Mouse (Mus musculus) midbrain, postnatal 0 days (tissue): ENCODE measurements at regions not wholly inside any gene's neighbourhood (a gene's known extent, or its start where the extent isn't known, plus 50 kb on each side); places are given as distances from the start of the nearest gene placed in this dataset.

Experiments
- ATAC-seq: fragments of 200-750 bp; cut with Nextera tagmentation; 2 replicates; pipeline ENCODE4 v1.8.0; 2017; ENCODE audit warnings: moderate number of reproducible peaks, mild to moderate bottlenecking, moderate TSS enrichment, moderate library complexity; ENCODE audit not compliant: low FRiP score
- DNase-seq: peaks from one replicate; pipeline ENCODE4 v3.0.0-alpha.2; 2015; ENCODE audit warnings: low spot score
- H3K27ac ChIP-seq: fragments of 300-500 bp; sonication (generic); 2 replicates; pipeline ENCODE4 v1.5.1; 2014; ENCODE audit warnings: low read depth, mild to moderate bottlenecking, low read length, mixed read lengths
- H3K27me3 ChIP-seq: fragments of 300-500 bp; sonication (generic); 2 replicates; pipeline ENCODE4 v1.6.1; 2014; ENCODE audit warnings: low read length, control low read depth, mixed read lengths; ENCODE audit not compliant: insufficient read depth
- H3K36me3 ChIP-seq: fragments of 300-500 bp; sonication (generic); 2 replicates; pipeline ENCODE4 v1.6.1; 2014; ENCODE audit warnings: low read length, control low read depth, mixed read lengths; ENCODE audit not compliant: insufficient read depth
- H3K4me1 ChIP-seq: fragments of 300-500 bp; sonication (generic); 2 replicates; pipeline ENCODE4 v1.6.1; 2014; ENCODE audit warnings: mild to moderate bottlenecking, control low read depth, antibody characterized with exemption, low read length, mixed read lengths; ENCODE audit not compliant: insufficient read depth
- H3K4me2 ChIP-seq: fragments of 300-500 bp; sonication (generic); 2 replicates; pipeline ENCODE4 v1.6.1; 2014; ENCODE audit warnings: low read depth, mild to moderate bottlenecking, low read length, mixed read lengths; ENCODE audit not compliant: poor library complexity, severe bottlenecking
- H3K4me3 ChIP-seq: fragments of 300-500 bp; sonication (generic); 2 replicates; pipeline ENCODE4 v1.5.1; 2014; ENCODE audit warnings: low read depth, mild to moderate bottlenecking, low read length, moderate library complexity
- H3K9ac ChIP-seq: fragments of 300-500 bp; sonication (generic); replicated peaks from 2 replicates; pipeline ENCODE4 v1.6.1; 2014; ENCODE audit warnings: mild to moderate bottlenecking, low read length, moderate library complexity, mixed read lengths; ENCODE audit not compliant: poor library complexity, severe bottlenecking
- H3K9me3 ChIP-seq: fragments of 300-500 bp; sonication (generic); 2 replicates; pipeline ENCODE4 v1.6.1; 2016; ENCODE audit warnings: low read length, control low read depth
- CTCF ChIP-seq: IDR thresholded peaks from 2 replicates; pipeline ENCODE4 v1.5.1; 2016; ENCODE audit warnings: antibody characterized with exemption, mild to moderate bottlenecking
- WGBS: fragments of 180-500 bp; shearing (Covaris S2); extraction: QIAGEN DNeasy Blood & Tissue Kit; methylation state at CpG from one replicate; pipeline ENCODE4 v1.1.7; 2014; 5-methylcytosine and 5-hydroxymethylcytosine counted together

DNA sequence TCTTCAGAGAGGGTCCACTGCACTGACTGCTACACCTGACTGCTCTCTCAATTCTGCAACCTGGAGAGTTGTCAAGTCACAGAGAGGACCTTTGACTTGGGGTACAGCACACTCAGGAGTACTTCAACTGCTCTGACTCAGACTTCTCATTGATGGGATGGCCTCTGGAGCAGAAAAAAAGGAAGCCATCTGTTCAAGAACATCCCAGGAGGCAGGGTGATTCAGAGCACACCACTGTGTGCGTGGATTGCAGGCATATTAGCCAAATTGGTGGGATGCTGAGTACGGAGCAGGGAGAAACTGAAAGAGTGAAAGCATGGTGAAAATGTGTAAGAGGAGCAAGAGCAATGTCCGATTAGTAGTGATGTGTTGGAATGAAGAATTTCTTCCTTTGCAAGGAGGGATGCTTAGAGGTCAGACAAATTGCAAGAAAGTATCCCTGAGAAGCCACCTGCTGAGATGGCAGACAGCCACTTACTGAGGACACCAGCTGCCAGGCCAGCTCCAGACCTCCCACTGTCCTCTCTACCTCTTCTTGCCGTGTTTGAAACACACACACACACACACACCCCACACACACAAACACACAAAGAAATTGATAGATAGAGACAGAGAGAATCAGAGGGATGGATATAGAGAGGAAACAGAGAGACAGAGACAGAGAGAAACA lies 119.2 kb upstream of the Slco3a1 start:
- no peak for TF ChIP-seq CTCF
- ATAC-seq (no peak), DNase-seq (peak; percentile 15)
- no peak overlapping the region for H3K4me2 ChIP-seq
- no peak overlapping the region for H3K9ac ChIP-seq
- no peak overlapping the region for H3K27ac ChIP-seq
- H3K4me3 ChIP-seq, result no peak overlapping the region
- H3K36me3 ChIP-seq, result no peaks in the 10 kb centered on the region
- WGBS, result 70% methylated on average over 4 of the region's 4 CpGs
- H3K27me3 ChIP-seq, result no peaks in the 10 kb centered on the region
- no peaks in the 10 kb centered on the region for H3K4me1 ChIP-seq
- no peaks in the 10 kb centered on the region for H3K9me3 ChIP-seq

DNA sequence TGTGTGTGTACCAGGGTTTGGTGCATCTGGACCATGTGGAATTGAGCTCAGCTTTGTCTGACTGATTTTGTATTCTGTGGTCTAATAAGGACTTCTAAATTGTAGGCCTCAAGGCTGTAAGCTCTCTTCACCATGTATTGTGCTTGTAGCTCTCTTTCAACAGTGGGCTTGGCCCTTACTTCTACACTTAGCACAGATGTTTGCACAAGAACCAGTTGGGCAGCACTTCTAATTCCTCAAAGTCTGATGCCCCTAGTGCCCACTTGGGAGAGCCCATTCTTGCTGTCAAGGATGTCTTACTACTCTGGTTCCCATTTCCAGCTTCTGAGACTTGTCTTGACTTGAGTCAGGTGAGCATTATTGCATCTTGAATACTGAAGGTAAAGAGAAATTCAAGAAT lies 114.5 kb upstream of the Slco3a1 start:
- Histone ChIP-seq H3K27me3 (no peaks in the 10 kb centered on the region), H3K4me3 (no peak overlapping the region), H3K9ac (no peak overlapping the region), H3K4me1 (no peaks in the 10 kb centered on the region), H3K27ac (no peak overlapping the region), H3K4me2 (no peak overlapping the region), H3K9me3 (no peaks in the 10 kb centered on the region), H3K36me3 (no peaks in the 10 kb centered on the region)
- no peak for DNase-seq
- no peak for TF ChIP-seq CTCF
- ATAC-seq, result no peak

DNA sequence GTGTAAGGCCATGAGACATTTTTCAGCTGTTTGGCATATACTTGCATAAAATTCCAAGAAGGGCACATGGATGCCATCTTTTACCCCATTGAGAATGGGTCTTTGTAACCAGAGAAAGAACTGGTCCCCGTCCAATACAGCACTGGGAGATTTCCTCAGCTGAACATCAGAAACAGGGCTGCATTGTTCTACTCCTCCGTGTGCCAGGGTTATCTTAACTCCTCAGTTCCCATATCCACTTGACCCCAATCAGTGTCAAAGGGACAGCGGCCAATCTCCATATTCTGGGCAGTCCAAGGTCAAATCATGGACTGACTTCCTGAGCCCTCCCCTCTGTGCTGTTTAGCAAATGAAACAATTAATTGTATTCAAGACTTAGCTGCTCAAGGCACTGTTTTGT lies 112.5 kb upstream of the Slco3a1 start:
- Histone ChIP-seq H3K9me3 (no peaks in the 10 kb centered on the region), H3K27me3 (no peaks in the 10 kb centered on the region), H3K4me3 (no peak overlapping the region), H3K36me3 (no peaks in the 10 kb centered on the region), H3K4me2 (no peak overlapping the region), H3K4me1 (no peaks in the 10 kb centered on the region), H3K27ac (no peak overlapping the region), H3K9ac (no peak overlapping the region)
- ATAC-seq, result no peak
- no peak for TF ChIP-seq CTCF
- DNase-seq, result no peak
- WGBS, result 54% methylated on average over 3 of the region's 3 CpGs

DNA sequence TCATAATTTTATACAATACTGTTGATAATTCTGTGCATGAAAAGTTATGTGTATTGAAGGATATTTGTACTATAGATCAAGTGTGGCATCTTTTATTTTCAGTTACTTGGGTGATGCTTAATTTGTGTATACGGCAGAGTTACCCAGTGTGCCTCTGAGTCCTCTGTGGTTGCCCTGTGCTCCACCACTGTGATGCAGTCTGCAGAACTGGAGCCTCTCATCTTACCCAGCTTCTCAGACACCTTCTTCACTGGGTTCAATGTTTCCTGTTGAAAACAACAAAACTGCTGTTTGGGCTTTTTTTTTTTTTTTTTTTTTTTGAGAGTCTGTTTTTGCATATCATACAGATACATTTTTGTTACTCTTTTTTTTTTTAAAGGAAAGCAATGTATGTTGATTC lies 109.2 kb upstream of the Slco3a1 start:
- Histone ChIP-seq H3K4me3 (no peak overlapping the region), H3K27ac (no peak overlapping the region), H3K36me3 (no peaks in the 10 kb centered on the region), H3K4me1 (no peaks in the 10 kb centered on the region), H3K27me3 (no peaks in the 10 kb centered on the region), H3K9ac (no peak overlapping the region), H3K9me3 (no peaks in the 10 kb centered on the region), H3K4me2 (no peak overlapping the region)
- no peak for DNase-seq
- TF ChIP-seq CTCF, result no peak
- no peak for ATAC-seq
- WGBS, result 100% methylated on average over 1 of the region's 1 CpGs

DNA sequence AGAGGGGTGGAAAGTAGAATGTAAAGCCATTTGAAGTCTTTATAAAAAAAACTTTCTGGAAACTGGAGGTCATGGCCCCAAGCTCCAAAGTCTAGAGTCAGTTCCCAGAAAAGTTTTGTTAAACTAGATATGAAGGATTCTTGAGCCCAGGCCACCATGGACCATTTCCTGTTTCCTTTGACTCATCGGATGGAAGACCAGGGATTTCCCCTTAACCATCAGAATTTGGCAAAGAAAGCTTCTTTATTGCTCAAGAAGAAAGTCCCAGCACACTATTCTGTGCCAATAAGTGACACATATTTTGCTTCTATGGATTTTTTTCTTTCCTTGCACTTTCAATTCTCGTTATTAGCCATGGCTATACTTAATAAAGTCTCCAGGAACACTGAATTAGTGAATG lies 92.7 kb upstream of the Slco3a1 start:
- H3K4me2 ChIP-seq, result no peak overlapping the region
- H3K9ac ChIP-seq, result no peak overlapping the region
- no peaks in the 10 kb centered on the region for H3K9me3 ChIP-seq
- no peaks in the 10 kb centered on the region for H3K27me3 ChIP-seq
- no peaks in the 10 kb centered on the region for H3K4me1 ChIP-seq
- no peak overlapping the region for H3K27ac ChIP-seq
- H3K4me3 ChIP-seq, result no peak overlapping the region
- ATAC-seq (no peak), DNase-seq (no peak)
- H3K36me3 ChIP-seq, result no peaks in the 10 kb centered on the region
- 88% methylated on average over 2 of the region's 2 CpGs for WGBS
- no peak for TF ChIP-seq CTCF

DNA sequence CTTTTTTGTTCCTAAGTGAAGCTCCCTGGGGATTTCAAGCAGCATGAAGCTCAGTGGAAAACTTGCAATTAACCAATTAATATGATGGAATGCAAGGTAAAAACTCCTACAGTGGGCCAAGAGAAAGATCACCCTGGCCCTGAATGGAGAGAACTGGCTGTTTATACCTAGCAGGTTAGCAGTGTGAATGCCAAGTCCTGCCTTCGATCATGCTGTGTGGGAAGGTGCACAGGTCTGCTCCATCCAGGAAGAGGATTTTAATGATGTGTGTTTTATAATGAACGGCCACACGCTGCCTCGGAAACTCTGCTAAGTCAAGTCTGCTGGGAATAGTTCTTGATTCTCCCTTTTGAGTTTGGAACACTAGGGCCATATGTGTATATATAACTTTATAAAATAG lies 85.6 kb upstream of the Slco3a1 start:
- DNase-seq (no peak), ATAC-seq (no peak)
- no peaks in the 10 kb centered on the region for H3K27me3 ChIP-seq
- H3K36me3 ChIP-seq, result no peaks in the 10 kb centered on the region
- H3K4me2 ChIP-seq, result no peak overlapping the region
- no peaks in the 10 kb centered on the region for H3K9me3 ChIP-seq
- no peak overlapping the region for H3K27ac ChIP-seq
- no peak for TF ChIP-seq CTCF
- no peaks in the 10 kb centered on the region for H3K4me1 ChIP-seq
- no peak overlapping the region for H3K4me3 ChIP-seq
- 89% methylated on average over 4 of the region's 4 CpGs for whole genome bisulfite sequencing
- no peak overlapping the region for H3K9ac ChIP-seq
